18 mouse cellular contexts compared by ENCODE assay signal in the genomic region with DNA sequence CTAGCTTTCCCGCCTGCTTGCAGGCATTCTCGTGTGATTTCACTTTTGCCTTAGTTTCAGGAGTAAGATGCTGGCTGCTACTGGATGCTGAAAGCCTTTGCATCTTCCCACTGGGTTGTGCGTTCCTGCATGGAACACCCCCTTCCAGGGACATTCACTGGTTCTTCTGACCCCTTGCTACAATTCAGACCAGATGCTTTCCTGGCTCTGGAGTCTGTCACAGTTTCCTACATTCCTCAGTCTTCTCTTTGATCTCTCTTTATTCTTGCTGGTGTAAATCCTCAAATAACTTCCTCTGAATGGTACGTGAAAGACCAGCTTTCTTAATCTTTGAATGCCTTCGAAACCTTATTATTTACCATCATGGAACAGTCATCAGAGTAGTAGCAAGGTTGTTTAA.
"Had no signal": no experiment of that assay in that cellular context is flagged by ENCODE, and none has a peak within 500 bp of the region (broad histone marks: within the 10 kb centered on the region; RNA-seq: fewer than 3 reads in every experiment).

No protein-coding gene starts in this region.

- H3K4me3 ChIP-seq: kidney, embryonic 15.5 days; liver, embryonic 13.5 days; midbrain, embryonic 12.5 days; midbrain, embryonic 15.5 days; neural tube, embryonic 12.5 days; neural tube, embryonic 15.5 days; stomach, embryonic 15.5 days had no signal

- H3K9ac ChIP-seq: kidney, embryonic 15.5 days; liver, embryonic 13.5 days; midbrain, embryonic 12.5 days; midbrain, embryonic 15.5 days; neural tube, embryonic 12.5 days; neural tube, embryonic 15.5 days; stomach, embryonic 15.5 days had no signal

- ATAC-seq: midbrain, embryonic 15.5 days had no signal

- H3K9me3 ChIP-seq: kidney, embryonic 15.5 days; liver, embryonic 13.5 days; midbrain, embryonic 12.5 days; midbrain, embryonic 15.5 days; neural tube, embryonic 12.5 days; neural tube, embryonic 15.5 days; stomach, embryonic 15.5 days had no signal

- H3K27me3 ChIP-seq: liver, embryonic 13.5 days; midbrain, embryonic 15.5 days; neural tube, embryonic 12.5 days; neural tube, embryonic 15.5 days; stomach, embryonic 15.5 days had no signal

- H3K4me1 ChIP-seq: kidney, embryonic 15.5 days; liver, embryonic 13.5 days; midbrain, embryonic 15.5 days; neural tube, embryonic 12.5 days; neural tube, embryonic 15.5 days; stomach, embryonic 15.5 days had no signal

- DNase-seq: kidney, adult 8-10 months; kidney, postnatal 10 days; kidney, postnatal 36 days; left cerebral cortex, postnatal 4 days; liver, embryonic 13.5 days; lung, adult 2 months; lung, postnatal 14 days; lung, postnatal 4 days; right cerebral cortex, adult 18-20 months; right cerebral cortex, postnatal 14 days; right cerebral cortex, postnatal 4 days; thymus, postnatal 25 days had no signal

- H3K36me3 ChIP-seq: kidney, embryonic 15.5 days; liver, embryonic 13.5 days; midbrain, embryonic 12.5 days; midbrain, embryonic 15.5 days; neural tube, embryonic 12.5 days; neural tube, embryonic 15.5 days; stomach, embryonic 15.5 days had no signal

- H3K4me2 ChIP-seq: kidney, embryonic 15.5 days; liver, embryonic 13.5 days; midbrain, embryonic 12.5 days; midbrain, embryonic 15.5 days; neural tube, embryonic 12.5 days; neural tube, embryonic 15.5 days; stomach, embryonic 15.5 days had no signal

- H3K27ac ChIP-seq: kidney, embryonic 15.5 days; liver, embryonic 13.5 days; midbrain, embryonic 12.5 days; midbrain, embryonic 15.5 days; neural tube, embryonic 12.5 days; neural tube, embryonic 15.5 days; stomach, embryonic 15.5 days had no signal
